ENCODE assay signal across 8 mouse cellular contexts in the genomic region with DNA sequence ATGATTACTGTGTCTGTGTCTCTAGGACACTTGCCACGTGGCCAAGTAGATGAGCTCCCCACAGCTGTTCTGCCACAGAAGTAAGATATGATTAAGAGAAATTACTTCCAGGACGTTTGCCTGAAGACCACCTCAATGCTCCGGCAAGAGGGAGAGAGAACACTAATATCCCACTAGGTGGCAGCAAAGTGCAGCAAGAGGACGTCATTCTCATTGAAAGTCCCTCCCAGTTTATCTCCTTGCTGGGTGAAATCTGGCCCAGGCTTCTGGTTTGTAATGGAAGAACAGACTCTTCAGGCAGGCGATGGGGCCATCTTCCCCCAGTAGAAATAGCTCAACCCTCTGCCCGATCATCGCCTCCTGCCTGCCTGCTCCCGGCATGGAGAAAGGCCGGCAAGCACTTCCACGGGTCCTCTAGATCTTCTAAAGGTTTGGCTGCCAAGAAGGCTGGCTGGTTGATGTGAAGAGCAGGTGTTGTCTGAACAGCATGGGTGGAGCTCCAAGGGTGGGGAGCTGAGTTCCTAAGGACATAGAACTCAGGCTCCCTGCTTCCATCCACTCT. TPM values are rescaled to one million over a fixed set of nuclear protein-coding genes. Genes with fewer than 3 reads are reported as not detected.
A peak's percentile ranks its signal among the peaks of the same experiment; 100 is the strongest.
DNase-seq lines count a peak whose midpoint lies in the region; ATAC-seq lines count a peak whose summit lies in the region.

No protein-coding gene starts in this region.

- H3K4me1 ChIP-seq in intestine, embryonic 15.5 days (replicated peaks): peaks cover 8% of the 10 kb centered on the region; the same call in 1 of the 2 replicates
- 0 out of 2 replicates have a peak, but pooled peaks cover 2% of the 10 kb centered on the region for H3K4me1 ChIP-seq in midbrain, embryonic 11.5 days (ENCODE audit: control insufficient read depth, insufficient read depth, low read length)

- peak overlapping the region; percentile 46 for H3K4me2 ChIP-seq in intestine, embryonic 15.5 days (replicated peaks)
- H3K4me2 ChIP-seq in midbrain, embryonic 11.5 days: no peak overlapping the region

- H3K27ac ChIP-seq in intestine, embryonic 15.5 days: no peak overlapping the region
- H3K27ac ChIP-seq in midbrain, embryonic 11.5 days (ENCODE audit: low read depth, low read length): no peak overlapping the region

- H3K36me3 ChIP-seq in intestine, embryonic 15.5 days: no peaks in the 10 kb centered on the region
- H3K36me3 ChIP-seq in midbrain, embryonic 11.5 days (ENCODE audit: control insufficient read depth, insufficient read depth, low read length): no peaks in the 10 kb centered on the region

- H3K9me3 ChIP-seq in intestine, embryonic 15.5 days: no peaks in the 10 kb centered on the region
- no peaks in the 10 kb centered on the region for H3K9me3 ChIP-seq in midbrain, embryonic 11.5 days (ENCODE audit: control insufficient read depth, low read length)

- 18% methylated on average over 10 of the region's 10 CpGs for WGBS in intestine, embryonic 15.5 days
- WGBS in midbrain, embryonic 11.5 days: 23% methylated on average over 10 of the region's 10 CpGs

- peak; percentile 44 for DNase-seq in ovary, adult 18-20 months (ENCODE audit: low spot score)
- DNase-seq in ovary, postnatal 10 days (ENCODE audit: low spot score): no peak
- DNase-seq in embryo, embryonic 11 days: peak; percentile 90
- DNase-seq in gastrocnemius, postnatal 36 days: peak; percentile 52 to 53
- peak; percentile 80 to 88 for DNase-seq in left cerebral cortex, postnatal 14 days (ENCODE audit: low spot score in 2 of 2)
- peak; percentile 98 for DNase-seq in midbrain, embryonic 11.5 days (ENCODE audit: low spot score, missing footprints)
- peak; percentile 22 for DNase-seq in spleen, adult 12 weeks (ENCODE audit: low spot score)

- H3K4me3 ChIP-seq in intestine, embryonic 15.5 days (replicated peaks): no peak overlapping the region
- H3K4me3 ChIP-seq in midbrain, embryonic 11.5 days (ENCODE audit: low read depth, low read length): no peak overlapping the region

- no peak overlapping the region for H3K9ac ChIP-seq in intestine, embryonic 15.5 days
- peak overlapping the region; percentile 34; the same call in 1 of the 2 replicates for H3K9ac ChIP-seq in midbrain, embryonic 11.5 days (ENCODE audit: low read length)

- peak; percentile 72 for ATAC-seq in intestine, embryonic 15.5 days
- 0 out of 2 replicates have a peak, but pooled peaks have one; percentile 5 for ATAC-seq in midbrain, embryonic 11.5 days (ENCODE audit: low FRiP score)

- H3K27me3 ChIP-seq in intestine, embryonic 15.5 days (replicated peaks): no peaks in the 10 kb centered on the region
- no peaks in the 10 kb centered on the region for H3K27me3 ChIP-seq in midbrain, embryonic 11.5 days (ENCODE audit: control insufficient read depth, insufficient read depth, low read length)

- intact Hi-C loops in gastrocnemius, postnatal 36 days (cut with DNase I): loop anchor here (5.0 kb wide), 2 partner anchors 39 to 244 kb away; no protein-coding TSS in a partner anchor
- intact Hi-C loops in left cerebral cortex, postnatal 14 days (cut with DNase I): loop anchor here (5.0 to 10.0 kb wide), 2 partner anchors 242 to 514 kb away; a partner anchor contains a TSS

RNA-seq across cellular contexts. Expression of a gene that starts 27.3 kb away (rescaled TPM):
- total RNA-seq in gastrocnemius, postnatal 36 days (2021): 1 to 10 TPM; 8.1 to 9.8 TPM
- polyA plus RNA-seq in intestine, embryonic 15.5 days (2015; fragmentation: Nextera tagmentation; extraction: Ambion mirVana): 11.2 and 12.0 TPM in 2 replicates
- 1 to 10 TPM; 4.8 to 7.5 TPM for total RNA-seq in left cerebral cortex, postnatal 14 days (2021)
- polyA plus RNA-seq in midbrain, embryonic 11.5 days (2014; fragmentation: Nextera tagmentation; extraction: Ambion mirVana): 26.1 and 26.8 TPM in 2 replicates

RNA-seq across cellular contexts. Expression of a gene that starts 27.5 kb away (rescaled TPM):
- total RNA-seq in gastrocnemius, postnatal 36 days (2021): 1 to 10 TPM; 7.4 to 8.3 TPM
- 9.5 and 14.0 TPM in 2 replicates for polyA plus RNA-seq in intestine, embryonic 15.5 days (2015; fragmentation: Nextera tagmentation; extraction: Ambion mirVana)
- 10 to 100 TPM; 70.3 to 72.8 TPM for total RNA-seq in left cerebral cortex, postnatal 14 days (2021)
- 17.5 and 20.0 TPM in 2 replicates for polyA plus RNA-seq in midbrain, embryonic 11.5 days (2014; fragmentation: Nextera tagmentation; extraction: Ambion mirVana)

RNA-seq across cellular contexts. Expression of a gene that starts 43.2 kb away (rescaled TPM):
- total RNA-seq in gastrocnemius, postnatal 36 days (2021): under 1 TPM in 1 of 2 experiments, not detected in 1; 0.25 TPM
- 1.0 and 1.6 TPM in 2 replicates for polyA plus RNA-seq in intestine, embryonic 15.5 days (2015; fragmentation: Nextera tagmentation; extraction: Ambion mirVana)
- total RNA-seq in left cerebral cortex, postnatal 14 days (2021): 10 to 100 TPM in 1 of 2 experiments, 1 to 10 TPM in 1; 9.6 to 11.0 TPM
- polyA plus RNA-seq in midbrain, embryonic 11.5 days (2014; fragmentation: Nextera tagmentation; extraction: Ambion mirVana): 0.15 and 0.18 TPM in 2 replicates

Comparison
In these comparisons a context has a peak if more than half of its experiments do, and no peak if none do; other contexts are left out.
1. RNA of a gene that starts 27.5 kb away (total RNA-seq): 70.3 to 72.8 TPM in left cerebral cortex, postnatal 14 days; 7.4 to 8.3 TPM in gastrocnemius, postnatal 36 days; every median in the first group is over 4 times any median in the second.
2. RNA of a gene that starts 43.2 kb away (total RNA-seq): 9.6 to 11.0 TPM in left cerebral cortex, postnatal 14 days; 0.25 TPM in gastrocnemius, postnatal 36 days; every median in the first group is over 4 times any median in the second.